Mouse (Mus musculus) liver, embryonic 11.5 days (tissue): ENCODE results near the gene Adam1b. TPM values are rescaled to one million over a fixed set of nuclear protein-coding genes. Genes with fewer than 3 reads are reported as not detected.

Source experiments
- ATAC-seq: fragments of 200-750 bp; cut with Nextera tagmentation; replicated peaks from 2 replicates; pipeline ENCODE4 v1.8.0; 2017; ENCODE audit warnings: moderate number of reproducible peaks, mild to moderate bottlenecking, moderate TSS enrichment, moderate library complexity; ENCODE audit not compliant: low FRiP score
- DNase-seq: peaks from one replicate; pipeline ENCODE4 v3.0.0-alpha.2; 2017; ENCODE audit warnings: low spot score
- H3K27ac ChIP-seq: fragments of 300-500 bp; sonication (generic); 2 replicates; pipeline ENCODE4 v1.5.1; 2014; ENCODE audit warnings: mild to moderate bottlenecking, low read depth, low read length, control low read depth
- H3K27me3 ChIP-seq: fragments of 300-500 bp; sonication (generic); replicated peaks from 2 replicates; pipeline ENCODE4 v1.6.1; 2014; ENCODE audit warnings: low read length, mixed read lengths; ENCODE audit not compliant: control insufficient read depth, insufficient read depth
- H3K36me3 ChIP-seq: fragments of 300-500 bp; sonication (generic); 2 replicates; pipeline ENCODE4 v1.6.1; 2014; ENCODE audit warnings: mild to moderate bottlenecking, low read length, moderate library complexity, mixed read lengths; ENCODE audit not compliant: control insufficient read depth, insufficient read depth
- H3K4me1 ChIP-seq: fragments of 300-500 bp; sonication (generic); replicated peaks from 2 replicates; pipeline ENCODE4 v1.6.1; 2014; ENCODE audit warnings: low read length, mixed read lengths; ENCODE audit not compliant: control insufficient read depth, insufficient read depth
- H3K4me2 ChIP-seq: fragments of 300-500 bp; sonication (generic); 2 replicates; pipeline ENCODE4 v1.6.1; 2014; ENCODE audit warnings: mild to moderate bottlenecking, control low read depth, moderate library complexity
- H3K4me3 ChIP-seq: fragments of 300-500 bp; sonication (generic); 2 replicates; pipeline ENCODE4 v1.5.1; 2014; ENCODE audit warnings: low read depth, low read length, control low read depth
- H3K9ac ChIP-seq: fragments of 300-500 bp; sonication (generic); 2 replicates; pipeline ENCODE4 v1.6.1; 2014; ENCODE audit warnings: low read depth, low read length, control low read depth
- H3K9me3 ChIP-seq: fragments of 300-500 bp; sonication (generic); 2 replicates; pipeline ENCODE4 v1.6.1; 2016; ENCODE audit warnings: low read length, inconsistent platforms, mixed read lengths; ENCODE audit not compliant: control insufficient read depth
- WGBS: fragments of 180-500 bp; shearing (Covaris S2); extraction: QIAGEN DNeasy Blood & Tissue Kit; methylation state at CpG from one replicate; pipeline ENCODE4 v1.1.7; 2014; 5-methylcytosine and 5-hydroxymethylcytosine counted together
- polyA plus RNA-seq: library from polyadenylated mRNA; unstranded; fragments of >200 nt; fragmentation: Nextera tagmentation; extraction: Ambion mirVana; gene quantifications from 2 replicates; pipeline ENCODE4 v1.2.1, GENCODE M21; 2014

Adam1b gene
- polyA plus RNA-seq, 1 experiment from 2014 or later, result not detected

- Histone ChIP-seq H3K9me3 (no peaks in the 10 kb centered on the region), H3K9ac (no peak overlapping the region), H3K4me1 (peaks cover 28% of the 10 kb centered on the region), H3K4me3 (no peak overlapping the region), H3K27ac (no peak overlapping the region), H3K36me3 (peaks cover under 1% of the 10 kb centered on the region; the same call in 1 of the 2 replicates), H3K27me3 (no peaks in the 10 kb centered on the region), H3K4me2 (no peak overlapping the region)
- no peak for DNase-seq
- 92% methylated on average over 3 of the region's 3 CpGs for WGBS
- no peak for ATAC-seq
Observed at GRCm38 (mm10) chr5:121454503-121454782, 48.8 kb downstream of the Adam1b start.

- WGBS, result 88% methylated on average over 13 of the region's 13 CpGs
- H3K27me3 ChIP-seq, result no peaks in the 10 kb centered on the region
- peak overlapping the region; percentile 87 for H3K4me2 ChIP-seq
- no peak for ATAC-seq
- H3K36me3 ChIP-seq, result peaks cover 6% of the 10 kb centered on the region
- H3K4me3 ChIP-seq, result peak overlapping the region; percentile 74; the same call in 1 of the 2 replicates
- H3K9me3 ChIP-seq, result no peaks in the 10 kb centered on the region
- peak overlapping the region; percentile 97 for H3K9ac ChIP-seq
- DNase-seq, result no peak
- no peak overlapping the region for H3K27ac ChIP-seq
- H3K4me1 ChIP-seq, result peaks cover 28% of the 10 kb centered on the region
Observed at GRCm38 (mm10) chr5:121453743-121454502, 49.3 kb downstream of the Adam1b start.

GRCm38 (mm10) chr5:121452906-121453305 lies 50.3 kb downstream of the Adam1b start:
- Histone ChIP-seq H3K4me3 (peak overlapping the region; percentile 74), H3K4me1 (peaks cover 28% of the 10 kb centered on the region), H3K4me2 (peak overlapping the region; percentile 87), H3K9ac (peak overlapping the region; percentile 97), H3K36me3 (peaks cover 14% of the 10 kb centered on the region), H3K27ac (peak overlapping the region; percentile 91), H3K9me3 (no peaks in the 10 kb centered on the region), H3K27me3 (no peaks in the 10 kb centered on the region)
- no peak for DNase-seq
- ATAC-seq, result no peak
- 7% methylated on average over 9 of the region's 9 CpGs for WGBS

- no peaks in the 10 kb centered on the region for H3K9me3 ChIP-seq
- peaks cover 18% of the 10 kb centered on the region for H3K36me3 ChIP-seq
- H3K4me2 ChIP-seq, result peak within 1 kb of the TSS; percentile 87
- ATAC-seq (peak; percentile 89), DNase-seq (peak; percentile 99)
- H3K4me3 ChIP-seq, result peak within 1 kb of the TSS; percentile 74
- peak within 1 kb of the TSS; percentile 91 for H3K27ac ChIP-seq
- H3K27me3 ChIP-seq, result no peaks in the 10 kb centered on the region
- H3K9ac ChIP-seq, result peak within 1 kb of the TSS; percentile 97
- peaks cover 28% of the 10 kb centered on the region for H3K4me1 ChIP-seq
- under 1% methylated on average over 86 of the region's 97 CpGs for WGBS
Observed at GRCm38 (mm10) chr5:121452026-121452869, 51.0 kb downstream of the Adam1b start, which contains the start of gene Erp29. Gene Erp29 (minus strand): TSS chr5:121452506.

GRCm38 (mm10) chr5:121451644-121452025 lies 51.6 kb downstream of the Adam1b start, which contains the start of gene Tmem116:
Gene Tmem116 (plus strand): TSS chr5:121451893.
- H3K27me3 ChIP-seq, result no peaks in the 10 kb centered on the region
- H3K9ac ChIP-seq, result peak within 1 kb of the TSS; percentile 97
- no peaks in the 10 kb centered on the region for H3K9me3 ChIP-seq
- H3K4me3 ChIP-seq, result peak within 1 kb of the TSS; percentile 74
- ATAC-seq (peak; percentile 53), DNase-seq (peak; percentile 59)
- peaks cover 27% of the 10 kb centered on the region for H3K4me1 ChIP-seq
- peaks cover 22% of the 10 kb centered on the region for H3K36me3 ChIP-seq
- H3K27ac ChIP-seq, result peak within 1 kb of the TSS; percentile 91
- peak within 1 kb of the TSS; percentile 87 for H3K4me2 ChIP-seq
- under 1% methylated on average over 17 of the region's 17 CpGs for WGBS

GRCm38 (mm10) chr5:121451203-121451602 lies 52.0 kb downstream of the Adam1b start:
- 20% methylated on average over 8 of the region's 8 CpGs for WGBS
- H3K4me1 ChIP-seq, result peaks cover 23% of the 10 kb centered on the region
- no peak for DNase-seq
- peak overlapping the region; percentile 74 for H3K4me3 ChIP-seq
- ATAC-seq, result no peak
- peak overlapping the region; percentile 87 for H3K4me2 ChIP-seq
- H3K9ac ChIP-seq, result peak overlapping the region; percentile 97
- H3K27me3 ChIP-seq, result no peaks in the 10 kb centered on the region
- H3K27ac ChIP-seq, result peak overlapping the region; percentile 90; the same call in 1 of the 2 replicates
- H3K9me3 ChIP-seq, result no peaks in the 10 kb centered on the region
- H3K36me3 ChIP-seq, result peaks cover 27% of the 10 kb centered on the region

- Histone ChIP-seq H3K36me3 (peaks cover 30% of the 10 kb centered on the region), H3K27ac (peak overlapping the region; percentile 27; the same call in 1 of the 2 replicates), H3K9ac (no peak overlapping the region), H3K9me3 (no peaks in the 10 kb centered on the region), H3K4me1 (peaks cover 18% of the 10 kb centered on the region), H3K4me3 (peak overlapping the region; percentile 21; the same call in 1 of the 2 replicates), H3K4me2 (peak overlapping the region; percentile 87), H3K27me3 (no peaks in the 10 kb centered on the region)
- DNase-seq (peak; percentile 27), ATAC-seq (no peak)
- 80% methylated on average over 9 of the region's 9 CpGs for WGBS
Observed at GRCm38 (mm10) chr5:121450476-121450875, 52.8 kb downstream of the Adam1b start.
